Mouse (Mus musculus) neural tube, embryonic 13.5 days (tissue): Measurements from ENCODE around the gene Rpl18. TPM values are rescaled to one million over a fixed set of nuclear protein-coding genes. Genes with fewer than 3 reads are reported as not detected.
A peak's percentile ranks its signal among the peaks of the same experiment; 100 is the strongest.

Source experiments
- ATAC-seq: fragments of 200-750 bp; cut with Nextera tagmentation; 2 replicates; pipeline ENCODE4 v1.8.0; 2017; ENCODE audit warnings: low read depth, mild to moderate bottlenecking, moderate TSS enrichment, moderate library complexity
- H3K27ac ChIP-seq: fragments of 300-500 bp; sonication (generic); replicated peaks from 2 replicates; pipeline ENCODE4 v1.5.1; 2015; ENCODE audit warnings: moderate library complexity, mild to moderate bottlenecking, inconsistent platforms
- H3K27me3 ChIP-seq: fragments of 300-500 bp; sonication (generic); 2 replicates; pipeline ENCODE4 v1.6.1; 2015; ENCODE audit warnings: mild to moderate bottlenecking, inconsistent platforms
- H3K36me3 ChIP-seq: fragments of 300-500 bp; sonication (generic); 2 replicates; pipeline ENCODE4 v1.6.1; 2015; ENCODE audit warnings: mild to moderate bottlenecking, inconsistent platforms
- H3K4me1 ChIP-seq: fragments of 300-500 bp; sonication (generic); replicated peaks from 2 replicates; pipeline ENCODE4 v1.6.1; 2015; ENCODE audit warnings: inconsistent platforms
- H3K4me2 ChIP-seq: fragments of 300-500 bp; sonication (generic); 2 replicates; pipeline ENCODE4 v1.6.1; 2015; ENCODE audit warnings: inconsistent platforms, mild to moderate bottlenecking, moderate library complexity
- H3K4me3 ChIP-seq: fragments of 300-500 bp; sonication (generic); 2 replicates; pipeline ENCODE4 v1.5.1; 2015; ENCODE audit warnings: mild to moderate bottlenecking, inconsistent platforms
- H3K9ac ChIP-seq: fragments of 300-500 bp; sonication (generic); 2 replicates; pipeline ENCODE4 v1.6.1; 2015; ENCODE audit warnings: moderate library complexity, mild to moderate bottlenecking, inconsistent platforms
- H3K9me3 ChIP-seq: fragments of 300-500 bp; sonication (generic); 2 replicates; pipeline ENCODE4 v1.6.1; 2016; ENCODE audit warnings: inconsistent platforms
- WGBS: fragments of 180-500 bp; shearing (Covaris S2); methylation state at CpG from one replicate; pipeline ENCODE4 v1.1.7; 2015; 5-methylcytosine and 5-hydroxymethylcytosine counted together
- polyA plus RNA-seq: library from polyadenylated mRNA; unstranded; fragments of >200 nt; fragmentation: Nextera tagmentation; extraction: Ambion mirVana; gene quantifications from 2 replicates; pipeline ENCODE4 v1.2.1, GENCODE M21; 2015

Rpl18 gene
- polyA plus RNA-seq, 1 experiment from 2014 or later = 614 TPM

DNA sequence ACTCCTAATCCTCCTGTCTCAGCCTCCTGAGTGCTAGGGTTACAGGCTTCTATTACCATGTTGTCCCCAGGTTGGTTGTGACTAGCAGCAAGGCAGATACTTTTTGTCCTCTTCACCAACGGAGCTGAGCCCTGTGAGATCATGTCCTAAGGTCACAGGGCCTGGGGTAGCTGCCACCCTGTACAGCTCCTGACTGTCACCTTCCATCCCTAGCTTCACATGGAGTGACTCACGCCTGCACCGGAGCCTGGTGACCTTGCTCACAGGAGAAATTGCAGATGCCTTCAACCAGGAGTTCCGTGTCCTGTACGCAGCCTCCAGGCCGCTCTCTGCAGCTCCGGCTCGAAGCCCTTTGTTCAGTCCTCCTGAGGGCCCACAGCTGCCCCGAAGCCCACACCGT, 11.2 kb downstream of the Rpl18 start:
- H3K4me3 ChIP-seq = no peak overlapping the region
- H3K9ac ChIP-seq = no peak overlapping the region
- H3K9me3 ChIP-seq = no peaks in the 10 kb centered on the region
- peaks cover 14% of the 10 kb centered on the region; the same call in 1 of the 2 replicates for H3K4me1 ChIP-seq
- H3K36me3 ChIP-seq = peaks cover 64% of the 10 kb centered on the region
- no peak for ATAC-seq
- H3K27ac ChIP-seq = no peak overlapping the region
- 95% methylated on average over 10 of the region's 10 CpGs for WGBS
- no peaks in the 10 kb centered on the region for H3K27me3 ChIP-seq
- no peak overlapping the region for H3K4me2 ChIP-seq

DNA sequence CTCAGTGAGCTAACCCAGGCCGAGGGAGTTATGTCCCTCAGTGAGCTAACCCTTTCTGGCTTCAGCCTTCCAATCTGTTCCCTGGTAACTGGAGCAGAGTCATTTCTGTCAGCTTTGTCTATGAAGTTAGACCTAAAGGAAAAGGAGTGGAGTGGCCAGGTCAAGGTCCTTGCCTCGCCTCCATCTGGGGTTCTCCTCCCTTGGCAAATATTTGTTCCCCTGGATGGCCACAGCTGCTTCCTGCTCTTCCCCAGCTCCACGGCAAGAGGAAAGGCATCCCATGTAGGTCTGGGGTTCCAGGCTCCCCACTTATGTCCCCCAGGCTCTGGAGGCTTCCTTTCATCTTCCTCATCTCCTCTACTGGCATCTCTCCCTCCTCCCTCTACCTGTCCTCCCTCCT, 12.4 kb downstream of the Rpl18 start:
- Histone ChIP-seq H3K4me1 (0 out of 2 replicates have a peak, but pooled peaks cover 8% of the 10 kb centered on the region), H3K4me3 (no peak overlapping the region), H3K27ac (no peak overlapping the region), H3K9ac (no peak overlapping the region), H3K27me3 (no peaks in the 10 kb centered on the region), H3K9me3 (no peaks in the 10 kb centered on the region), H3K4me2 (no peak overlapping the region), H3K36me3 (peaks cover 52% of the 10 kb centered on the region)
- WGBS = 84% methylated on average over 3 of the region's 3 CpGs
- ATAC-seq = no peak

DNA sequence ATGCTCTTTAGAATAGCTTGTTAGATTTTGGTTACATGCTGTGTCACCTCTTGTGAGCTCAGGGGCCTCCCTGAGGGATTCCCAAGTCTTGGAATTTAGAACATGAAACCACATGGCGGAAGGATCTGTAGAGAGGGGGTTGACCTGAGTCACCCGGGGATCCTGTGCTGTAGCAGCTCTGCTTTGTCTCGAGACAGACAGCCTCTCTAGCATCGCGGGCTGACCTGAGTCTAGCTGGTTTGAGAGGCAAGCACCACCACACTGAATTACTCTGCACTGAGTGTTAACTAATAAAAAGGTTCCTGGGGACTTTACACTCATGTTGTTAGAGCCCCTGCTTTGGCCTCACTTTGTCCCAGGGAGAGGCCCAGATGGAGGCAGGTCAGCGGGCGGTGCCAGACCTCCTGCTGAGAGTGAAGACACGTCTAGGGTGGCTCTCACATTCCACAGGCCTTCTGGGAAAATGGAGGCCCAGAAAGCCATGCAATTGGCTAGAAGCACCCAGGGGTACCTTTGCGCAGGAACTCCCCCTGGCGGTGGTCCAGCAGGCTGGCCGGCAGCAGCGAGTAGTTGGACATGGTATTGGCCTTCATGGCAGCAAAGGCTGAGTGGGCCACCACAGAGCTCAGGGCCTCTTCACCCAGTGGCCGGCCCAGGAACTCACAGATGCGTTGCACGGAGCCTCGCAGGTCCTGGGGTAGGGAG, 15.6 kb downstream of the Rpl18 start:
- no peak overlapping the region for H3K9ac ChIP-seq
- H3K4me2 ChIP-seq = no peak overlapping the region
- no peaks in the 10 kb centered on the region for H3K9me3 ChIP-seq
- no peak overlapping the region for H3K27ac ChIP-seq
- 0 out of 2 replicates have a peak, but pooled peaks cover 8% of the 10 kb centered on the region for H3K4me1 ChIP-seq
- H3K36me3 ChIP-seq = peaks cover 20% of the 10 kb centered on the region
- 18% methylated on average over 16 of the region's 16 CpGs for WGBS
- H3K27me3 ChIP-seq = no peaks in the 10 kb centered on the region
- ATAC-seq = no peak
- no peak overlapping the region for H3K4me3 ChIP-seq

DNA sequence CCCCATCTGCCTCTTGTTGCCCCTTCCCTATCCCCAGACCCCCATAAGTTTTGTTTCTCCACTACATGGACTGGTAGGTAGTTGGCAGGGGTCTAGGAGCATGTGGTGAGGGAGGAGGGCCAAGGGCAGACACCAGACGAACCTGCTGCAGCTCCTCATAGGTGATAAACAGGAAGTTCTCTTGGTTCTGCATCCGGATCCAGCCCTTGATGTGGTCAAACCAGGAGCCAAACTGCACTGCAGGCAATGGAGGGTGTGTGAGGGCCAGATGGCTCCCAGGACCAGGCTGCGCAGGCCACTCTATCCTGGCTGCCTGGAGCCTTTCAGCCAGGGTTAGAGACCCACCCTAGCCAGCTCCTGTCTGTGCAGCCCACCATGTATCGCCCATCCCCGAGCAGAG, 18.2 kb downstream of the Rpl18 start:
- Histone ChIP-seq H3K27me3 (no peaks in the 10 kb centered on the region), H3K36me3 (peaks cover 4% of the 10 kb centered on the region; the same call in 1 of the 2 replicates), H3K27ac (no peak overlapping the region), H3K9ac (no peak overlapping the region), H3K4me3 (no peak overlapping the region), H3K4me1 (0 out of 2 replicates have a peak, but pooled peaks cover 8% of the 10 kb centered on the region), H3K4me2 (no peak overlapping the region), H3K9me3 (no peaks in the 10 kb centered on the region)
- no peak for ATAC-seq
- WGBS = 81% methylated on average over 5 of the region's 5 CpGs

DNA sequence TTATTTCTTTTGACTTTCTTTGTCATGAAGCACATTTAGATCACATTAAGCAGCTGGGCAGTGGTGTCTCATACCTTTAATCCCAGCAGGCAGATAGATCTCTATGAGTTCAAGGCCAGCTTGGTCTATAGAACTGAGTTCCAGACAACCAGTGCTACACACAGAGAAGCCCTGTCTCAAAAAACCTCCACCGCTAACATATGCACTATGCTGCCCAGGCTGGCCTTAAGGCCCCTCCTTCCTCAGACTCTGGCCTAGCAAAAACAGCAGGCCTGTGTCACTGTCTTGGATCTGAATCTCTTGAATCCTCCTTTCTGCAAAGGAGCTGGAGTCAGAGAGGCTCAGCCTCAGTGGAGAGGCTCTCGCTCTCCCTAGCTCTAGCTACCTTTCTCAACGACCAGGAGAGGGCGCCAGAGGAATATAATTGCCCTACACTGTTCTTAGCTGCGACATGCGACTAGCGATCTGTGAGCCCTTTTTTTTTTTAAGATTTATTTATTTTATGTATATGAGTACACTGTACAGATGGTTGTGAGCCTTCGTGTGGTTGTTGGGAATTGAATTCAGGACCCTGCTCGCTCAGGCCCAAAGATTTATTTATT, 24.0 kb downstream of the Rpl18 start:
- Histone ChIP-seq H3K9ac (no peak overlapping the region), H3K4me3 (no peak overlapping the region), H3K4me2 (no peak overlapping the region), H3K27me3 (peaks cover 11% of the 10 kb centered on the region; the same call in 1 of the 2 replicates), H3K36me3 (no peaks in the 10 kb centered on the region), H3K4me1 (no peaks in the 10 kb centered on the region), H3K9me3 (no peaks in the 10 kb centered on the region), H3K27ac (no peak overlapping the region)
- 6% methylated on average over 9 of the region's 9 CpGs for WGBS
- peak; percentile 89 for ATAC-seq

DNA sequence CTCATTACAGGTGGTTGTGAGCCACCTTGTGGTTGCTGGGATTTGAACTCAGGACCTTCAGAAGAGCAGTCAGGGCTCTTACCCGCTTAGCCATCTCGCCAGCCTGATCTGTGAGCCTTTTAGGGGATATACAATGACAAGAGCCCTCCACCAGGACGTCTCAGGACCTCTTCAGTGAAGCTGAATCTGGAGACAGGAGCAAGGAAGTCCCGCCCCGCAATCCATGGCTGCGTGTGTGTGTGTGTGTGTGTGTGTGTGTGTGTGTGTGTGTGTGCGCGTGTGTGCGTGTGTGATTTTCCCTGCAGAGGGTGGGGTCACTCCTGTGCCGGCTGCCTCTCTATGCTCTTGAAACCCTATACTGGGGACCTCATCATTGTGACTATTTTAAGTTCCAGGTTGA, 24.6 kb downstream of the Rpl18 start:
- ATAC-seq = no peak
- H3K27me3 ChIP-seq = peaks cover 11% of the 10 kb centered on the region; the same call in 1 of the 2 replicates

DNA sequence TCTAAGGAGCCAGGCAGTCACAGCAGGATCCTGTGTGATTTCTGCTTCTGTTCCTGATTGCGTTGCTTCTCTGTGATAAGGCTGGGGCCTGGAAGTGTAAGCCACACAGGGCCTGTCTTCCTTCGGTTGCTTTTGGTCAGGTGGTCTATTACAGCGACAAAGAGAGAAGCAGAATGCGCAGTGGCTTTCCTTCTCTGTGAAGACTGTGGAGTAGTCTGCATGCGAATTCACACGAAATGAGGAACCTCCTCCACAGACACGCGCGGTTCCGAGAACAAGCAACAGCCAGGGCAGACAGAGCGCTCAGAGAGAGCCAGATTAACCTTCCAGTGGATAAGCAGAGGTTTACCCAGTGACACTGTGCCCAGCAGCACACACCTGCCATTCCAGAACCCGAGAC, 26.1 kb downstream of the Rpl18 start:
- 88% methylated on average over 12 of the region's 12 CpGs for WGBS
- no peak for ATAC-seq
- Histone ChIP-seq H3K9ac (no peak overlapping the region), H3K27me3 (peaks cover 11% of the 10 kb centered on the region; the same call in 1 of the 2 replicates), H3K9me3 (no peaks in the 10 kb centered on the region), H3K27ac (no peak overlapping the region), H3K36me3 (no peaks in the 10 kb centered on the region), H3K4me2 (no peak overlapping the region), H3K4me1 (no peaks in the 10 kb centered on the region), H3K4me3 (no peak overlapping the region)

More for the DNA sequence above, 24.6 kb downstream of the Rpl18 start:
- no peak overlapping the region for H3K27ac ChIP-seq
- no peaks in the 10 kb centered on the region for H3K9me3 ChIP-seq
- no peak overlapping the region for H3K4me2 ChIP-seq
- 75% methylated on average over 9 of the region's 10 CpGs for WGBS
- no peaks in the 10 kb centered on the region for H3K4me1 ChIP-seq
- H3K36me3 ChIP-seq = no peaks in the 10 kb centered on the region
- H3K4me3 ChIP-seq = no peak overlapping the region
- no peak overlapping the region for H3K9ac ChIP-seq

DNA sequence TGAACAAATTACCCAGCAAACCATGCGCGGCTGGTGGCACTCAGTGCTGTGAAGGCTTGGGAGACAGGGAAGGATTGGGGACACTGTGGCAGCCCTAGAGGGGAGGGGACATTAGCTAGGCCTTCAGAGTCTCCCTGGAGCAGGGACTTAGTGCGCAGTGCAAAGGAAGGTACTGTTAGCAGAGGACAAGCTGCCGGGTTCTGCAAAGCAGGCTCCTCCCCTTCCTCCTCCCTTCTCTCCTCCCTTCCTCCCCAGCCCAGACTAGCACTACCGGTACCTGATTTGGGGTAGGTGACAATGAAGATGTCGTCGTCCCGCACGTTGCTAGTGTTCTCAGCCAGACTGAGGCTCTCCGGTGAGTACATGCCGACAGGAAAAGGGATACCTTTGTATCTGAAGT, 26.5 kb downstream of the Rpl18 start:
- no peak overlapping the region for H3K27ac ChIP-seq
- no peak for ATAC-seq
- no peaks in the 10 kb centered on the region for H3K4me1 ChIP-seq
- WGBS = 34% methylated on average over 11 of the region's 11 CpGs
- no peak overlapping the region for H3K4me3 ChIP-seq
- H3K4me2 ChIP-seq = peak overlapping the region; percentile 30
- H3K9me3 ChIP-seq = no peaks in the 10 kb centered on the region
- H3K27me3 ChIP-seq = peaks cover 11% of the 10 kb centered on the region; the same call in 1 of the 2 replicates
- 0 out of 2 replicates have a peak overlapping the region, but pooled peaks have one; percentile 38 for H3K9ac ChIP-seq
- H3K36me3 ChIP-seq = no peaks in the 10 kb centered on the region

DNA sequence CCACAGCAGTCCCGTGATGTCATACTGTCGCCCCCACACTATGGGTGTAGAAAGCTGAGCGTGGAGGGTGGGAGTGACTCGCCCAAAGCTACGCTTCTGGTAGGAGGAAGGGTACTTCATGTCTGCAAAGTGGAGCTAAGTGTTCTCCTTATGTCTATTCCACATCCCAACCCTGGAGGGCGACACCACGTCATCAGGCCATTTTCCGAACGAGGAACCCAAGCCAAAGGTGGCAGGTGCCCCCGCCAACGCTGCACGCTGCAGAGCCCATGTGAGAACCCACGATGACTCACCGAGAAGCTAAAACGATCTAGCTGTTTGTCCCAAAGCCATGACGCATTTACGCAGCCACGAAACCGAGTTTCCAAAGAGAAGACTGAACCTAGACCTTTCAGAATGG, 27.1 kb downstream of the Rpl18 start:
- no peak overlapping the region for H3K9ac ChIP-seq
- ATAC-seq = no peak

DNA sequence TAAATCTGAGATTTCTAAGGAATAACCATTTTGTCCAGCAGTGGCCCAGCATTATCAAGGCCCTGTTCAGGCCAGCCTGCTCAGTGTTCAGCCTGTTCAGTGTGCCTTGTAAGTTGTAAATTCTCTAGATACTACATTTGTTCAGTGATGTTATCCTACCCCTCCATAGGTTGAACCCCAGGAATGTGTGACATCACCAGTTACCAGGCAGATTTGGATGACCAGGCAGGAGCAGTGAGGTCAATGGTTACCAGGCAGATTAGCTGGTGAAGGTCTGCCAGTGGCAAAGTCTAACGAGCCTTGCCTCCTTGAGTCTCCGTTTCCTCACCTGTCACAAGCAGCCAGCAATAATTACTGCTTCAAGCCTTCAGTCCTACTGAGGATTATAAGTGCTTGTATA, 29.1 kb downstream of the Rpl18 start:
- 42% methylated on average over 2 of the region's 2 CpGs for WGBS
- Histone ChIP-seq H3K4me2 (no peak overlapping the region), H3K4me3 (no peak overlapping the region), H3K4me1 (peaks cover 9% of the 10 kb centered on the region; the same call in 1 of the 2 replicates), H3K27me3 (peaks cover 11% of the 10 kb centered on the region; the same call in 1 of the 2 replicates), H3K9ac (no peak overlapping the region), H3K36me3 (no peaks in the 10 kb centered on the region), H3K9me3 (no peaks in the 10 kb centered on the region), H3K27ac (no peak overlapping the region)
- ATAC-seq = no peak

More for the DNA sequence above, 27.1 kb downstream of the Rpl18 start:
- Histone ChIP-seq H3K27ac (no peak overlapping the region), H3K4me3 (no peak overlapping the region), H3K9me3 (no peaks in the 10 kb centered on the region), H3K4me1 (no peaks in the 10 kb centered on the region), H3K36me3 (no peaks in the 10 kb centered on the region), H3K4me2 (peak overlapping the region; percentile 30), H3K27me3 (peaks cover 11% of the 10 kb centered on the region; the same call in 1 of the 2 replicates)
- WGBS = 35% methylated on average over 19 of the region's 19 CpGs

DNA sequence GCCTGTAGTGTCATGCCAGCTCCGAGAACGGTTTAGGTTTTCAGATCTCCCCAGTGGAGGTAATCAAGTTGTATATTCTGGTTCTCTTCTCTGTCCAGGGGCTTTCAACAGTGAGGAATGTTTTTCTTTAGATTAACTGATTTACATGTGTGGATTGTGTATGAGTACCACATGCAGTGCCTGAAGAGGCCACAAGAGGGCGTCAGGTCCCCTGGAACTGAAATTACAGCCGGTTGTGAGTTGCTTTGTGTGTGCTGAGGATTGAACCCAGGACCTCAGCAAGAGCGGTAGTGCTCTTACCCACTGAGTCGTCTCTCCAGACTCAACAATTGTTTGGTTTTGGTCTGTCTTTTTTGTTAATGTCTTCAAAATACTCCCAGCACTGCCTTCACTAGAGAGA, 31.3 kb downstream of the Rpl18 start:
- no peak for ATAC-seq

DNA sequence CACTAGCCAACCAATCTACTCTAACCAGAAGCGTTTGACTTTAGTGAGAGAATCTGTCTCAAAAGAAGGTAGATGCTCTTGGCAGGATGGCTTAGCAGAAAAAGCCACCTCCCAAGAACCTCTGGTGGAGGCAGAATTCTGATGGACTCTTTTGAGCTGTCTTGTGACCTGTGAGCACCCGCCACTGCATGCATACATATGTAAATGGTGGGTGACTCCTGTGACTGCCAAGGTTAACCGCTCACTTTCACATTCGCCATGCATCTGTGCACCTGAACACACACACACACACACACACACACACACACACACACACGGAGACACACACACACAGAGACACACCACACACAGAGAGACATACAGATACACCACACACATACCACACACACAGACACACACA, 32.2 kb downstream of the Rpl18 start:
- Histone ChIP-seq H3K4me3 (no peak overlapping the region), H3K9me3 (no peaks in the 10 kb centered on the region), H3K4me1 (peaks cover 12% of the 10 kb centered on the region; the same call in 1 of the 2 replicates), H3K4me2 (no peak overlapping the region), H3K27ac (no peak overlapping the region), H3K9ac (no peak overlapping the region), H3K36me3 (no peaks in the 10 kb centered on the region), H3K27me3 (no peaks in the 10 kb centered on the region)
- WGBS = 88% methylated on average over 5 of the region's 5 CpGs
- ATAC-seq = no peak

More for the DNA sequence above, 31.3 kb downstream of the Rpl18 start:
- Histone ChIP-seq H3K36me3 (no peaks in the 10 kb centered on the region), H3K4me1 (peaks cover 12% of the 10 kb centered on the region; the same call in 1 of the 2 replicates), H3K4me3 (no peak overlapping the region), H3K9me3 (no peaks in the 10 kb centered on the region), H3K27ac (no peak overlapping the region), H3K4me2 (no peak overlapping the region), H3K27me3 (peaks cover 9% of the 10 kb centered on the region; the same call in 1 of the 2 replicates), H3K9ac (no peak overlapping the region)
- 66% methylated on average over 6 of the region's 6 CpGs for WGBS
